Mouse (Mus musculus) heart, embryonic 12.5 days (tissue): ENCODE results near the gene Ppfia3. TPM values are rescaled to one million over a fixed set of nuclear protein-coding genes. Genes with fewer than 3 reads are reported as not detected.

Source experiments
- ATAC-seq: fragments of 200-750 bp; cut with Nextera tagmentation; 2 replicates; pipeline ENCODE4 v1.8.0; 2017; ENCODE audit warnings: moderate TSS enrichment, moderate library complexity; ENCODE audit not compliant: insufficient number of reproducible peaks, low FRiP score
- H3K27ac ChIP-seq: fragments of 300-500 bp; sonication (generic); 2 replicates; pipeline ENCODE4 v1.5.1; 2016; ENCODE audit warnings: mild to moderate bottlenecking, moderate library complexity; ENCODE audit not compliant: poor library complexity, severe bottlenecking
- H3K27me3 ChIP-seq: fragments of 300-500 bp; sonication (generic); replicated peaks from 2 replicates; pipeline ENCODE4 v1.6.1; 2016; ENCODE audit warnings: mild to moderate bottlenecking, moderate library complexity
- H3K36me3 ChIP-seq: fragments of 300-500 bp; sonication (generic); 2 replicates; pipeline ENCODE4 v1.6.1; 2016; ENCODE audit warnings: mild to moderate bottlenecking, moderate library complexity
- H3K4me1 ChIP-seq: fragments of 300-500 bp; sonication (generic); replicated peaks from 2 replicates; pipeline ENCODE4 v1.6.1; 2016; ENCODE audit warnings: mild to moderate bottlenecking
- H3K4me2 ChIP-seq: fragments of 300-500 bp; sonication (generic); 2 replicates; pipeline ENCODE4 v1.6.1; 2016; ENCODE audit warnings: mild to moderate bottlenecking, moderate library complexity
- H3K4me3 ChIP-seq: fragments of 300-500 bp; sonication (generic); 2 replicates; pipeline ENCODE4 v1.5.1; 2016; ENCODE audit warnings: mild to moderate bottlenecking
- H3K9ac ChIP-seq: fragments of 300-500 bp; sonication (generic); 2 replicates; pipeline ENCODE4 v1.6.1; 2016; ENCODE audit warnings: mild to moderate bottlenecking, moderate library complexity
- H3K9me3 ChIP-seq: fragments of 300-500 bp; sonication (generic); replicated peaks from 2 replicates; pipeline ENCODE4 v1.6.1; 2016; ENCODE audit warnings: mild to moderate bottlenecking, moderate library complexity
- WGBS: fragments of 180-500 bp; shearing (Covaris S2); methylation state at CpG from one replicate; pipeline ENCODE4 v1.1.7; 2016; 5-methylcytosine and 5-hydroxymethylcytosine counted together
- polyA plus RNA-seq: library from polyadenylated mRNA; unstranded; fragments of >200 nt; fragmentation: Nextera tagmentation; extraction: Ambion mirVana; gene quantifications from 2 replicates; pipeline ENCODE4 v1.2.1, GENCODE M21; 2016

Ppfia3 gene
- polyA plus RNA-seq, 1 experiment from 2014 or later: 2.6 TPM

GRCm38 (mm10) chr7:45332685-45333425, 34.0 kb downstream of the Ppfia3 start:
- peak; percentile 62 for ATAC-seq
- Histone ChIP-seq H3K27ac (peak overlapping the region; percentile 95), H3K4me2 (peak overlapping the region; percentile 78), H3K9ac (peak overlapping the region; percentile 85), H3K9me3 (0 out of 2 replicates have a peak, but pooled peaks cover 3% of the 10 kb centered on the region), H3K4me3 (peak overlapping the region; percentile 77), H3K36me3 (peaks cover 6% of the 10 kb centered on the region; the same call in 1 of the 2 replicates), H3K27me3 (0 out of 2 replicates have a peak, but pooled peaks cover 1% of the 10 kb centered on the region), H3K4me1 (peaks cover 63% of the 10 kb centered on the region)
- 2% methylated on average over 22 of the region's 22 CpGs for WGBS

GRCm38 (mm10) chr7:45331502-45331901, 35.3 kb downstream of the Ppfia3 start:
- H3K4me1 ChIP-seq: peaks cover 49% of the 10 kb centered on the region
- no peak overlapping the region for H3K4me2 ChIP-seq
- no peak for ATAC-seq
- no peaks in the 10 kb centered on the region for H3K27me3 ChIP-seq
- no peak overlapping the region for H3K27ac ChIP-seq
- 0 out of 2 replicates have a peak, but pooled peaks cover 3% of the 10 kb centered on the region for H3K9me3 ChIP-seq
- no peak overlapping the region for H3K4me3 ChIP-seq
- peaks cover 14% of the 10 kb centered on the region for H3K36me3 ChIP-seq
- WGBS: 67% methylated on average over 6 of the region's 6 CpGs
- no peak overlapping the region for H3K9ac ChIP-seq

- H3K27ac ChIP-seq: peak overlapping the region; percentile 89
Observed at GRCm38 (mm10) chr7:45328841-45329475, 37.9 kb downstream of the Ppfia3 start.

GRCm38 (mm10) chr7:45325800-45326199, 41.0 kb downstream of the Ppfia3 start:
- no peak overlapping the region for H3K27ac ChIP-seq
- no peak for ATAC-seq

More at GRCm38 (mm10) chr7:45328841-45329475, 37.9 kb downstream of the Ppfia3 start:
- no peak overlapping the region for H3K9ac ChIP-seq
- peaks cover 7% of the 10 kb centered on the region for H3K9me3 ChIP-seq
- no peaks in the 10 kb centered on the region for H3K27me3 ChIP-seq
- 0 out of 2 replicates have a peak overlapping the region, but pooled peaks have one; percentile 14 for H3K4me2 ChIP-seq
- ATAC-seq: no peak
- H3K4me3 ChIP-seq: no peak overlapping the region
- H3K36me3 ChIP-seq: peaks cover 34% of the 10 kb centered on the region
- H3K4me1 ChIP-seq: peaks cover 31% of the 10 kb centered on the region
- WGBS: 53% methylated on average over 13 of the region's 13 CpGs

GRCm38 (mm10) chr7:45323069-45323468, 43.8 kb downstream of the Ppfia3 start:
- 86% methylated on average over 5 of the region's 5 CpGs for WGBS

More at GRCm38 (mm10) chr7:45325800-45326199, 41.0 kb downstream of the Ppfia3 start:
- Histone ChIP-seq H3K4me2 (no peak overlapping the region), H3K36me3 (peaks cover 61% of the 10 kb centered on the region), H3K4me1 (peaks cover 6% of the 10 kb centered on the region; the same call in 1 of the 2 replicates), H3K9me3 (peaks cover 4% of the 10 kb centered on the region), H3K9ac (no peak overlapping the region), H3K27me3 (no peaks in the 10 kb centered on the region), H3K4me3 (no peak overlapping the region)

GRCm38 (mm10) chr7:45322245-45322644, 44.6 kb downstream of the Ppfia3 start:
- 87% methylated on average over 4 of the region's 4 CpGs for WGBS
- ATAC-seq: no peak
- Histone ChIP-seq H3K36me3 (peaks cover 86% of the 10 kb centered on the region), H3K27me3 (no peaks in the 10 kb centered on the region), H3K9me3 (peaks cover 4% of the 10 kb centered on the region), H3K4me3 (no peak overlapping the region), H3K4me2 (no peak overlapping the region), H3K9ac (no peak overlapping the region), H3K4me1 (no peaks in the 10 kb centered on the region), H3K27ac (no peak overlapping the region)

More at GRCm38 (mm10) chr7:45323069-45323468, 43.8 kb downstream of the Ppfia3 start:
- H3K4me2 ChIP-seq: no peak overlapping the region
- no peak overlapping the region for H3K4me3 ChIP-seq
- H3K9me3 ChIP-seq: peaks cover 4% of the 10 kb centered on the region
- no peak overlapping the region for H3K27ac ChIP-seq
- no peaks in the 10 kb centered on the region for H3K27me3 ChIP-seq
- ATAC-seq: no peak
- no peaks in the 10 kb centered on the region for H3K4me1 ChIP-seq
- peaks cover 78% of the 10 kb centered on the region for H3K36me3 ChIP-seq
- H3K9ac ChIP-seq: no peak overlapping the region

- peaks cover 55% of the 10 kb centered on the region for H3K36me3 ChIP-seq
- H3K9ac ChIP-seq: no peak overlapping the region
- H3K27ac ChIP-seq: no peak overlapping the region
- no peaks in the 10 kb centered on the region for H3K27me3 ChIP-seq
- ATAC-seq: no peak
- H3K4me1 ChIP-seq: peaks cover 24% of the 10 kb centered on the region
- no peaks in the 10 kb centered on the region for H3K9me3 ChIP-seq
- H3K4me3 ChIP-seq: no peak overlapping the region
- H3K4me2 ChIP-seq: no peak overlapping the region
- 85% methylated on average over 14 of the region's 14 CpGs for WGBS
Observed at GRCm38 (mm10) chr7:45316536-45316935, 50.3 kb downstream of the Ppfia3 start.

- no peak for ATAC-seq
- WGBS: 83% methylated on average over 10 of the region's 10 CpGs
- no peak overlapping the region for H3K27ac ChIP-seq
- H3K4me3 ChIP-seq: no peak overlapping the region
- H3K9me3 ChIP-seq: no peaks in the 10 kb centered on the region
- no peaks in the 10 kb centered on the region for H3K27me3 ChIP-seq
- peaks cover 51% of the 10 kb centered on the region for H3K36me3 ChIP-seq
- H3K9ac ChIP-seq: no peak overlapping the region
- H3K4me2 ChIP-seq: no peak overlapping the region
- H3K4me1 ChIP-seq: peaks cover 24% of the 10 kb centered on the region
Observed at GRCm38 (mm10) chr7:45315182-45315701, 51.6 kb downstream of the Ppfia3 start.

- H3K4me3 ChIP-seq: no peak overlapping the region
- H3K4me2 ChIP-seq: no peak overlapping the region
- peaks cover 42% of the 10 kb centered on the region for H3K36me3 ChIP-seq
- H3K9me3 ChIP-seq: no peaks in the 10 kb centered on the region
- ATAC-seq: no peak
- peaks cover 24% of the 10 kb centered on the region for H3K4me1 ChIP-seq
- no peak overlapping the region for H3K9ac ChIP-seq
- H3K27me3 ChIP-seq: no peaks in the 10 kb centered on the region
- WGBS: 44% methylated on average over 9 of the region's 9 CpGs
- peak overlapping the region; percentile 5 for H3K27ac ChIP-seq
Observed at GRCm38 (mm10) chr7:45313495-45313894, 53.3 kb downstream of the Ppfia3 start.

GRCm38 (mm10) chr7:45312686-45313453, 53.9 kb downstream of the Ppfia3 start:
- ATAC-seq: no peak
- H3K9me3 ChIP-seq: no peaks in the 10 kb centered on the region
- peaks cover 24% of the 10 kb centered on the region for H3K4me1 ChIP-seq
- no peak overlapping the region for H3K9ac ChIP-seq
- H3K4me3 ChIP-seq: no peak overlapping the region
- peak overlapping the region; percentile 16; the same call in 1 of the 2 replicates for H3K27ac ChIP-seq
- peaks cover 39% of the 10 kb centered on the region for H3K36me3 ChIP-seq
- no peak overlapping the region for H3K4me2 ChIP-seq
- H3K27me3 ChIP-seq: no peaks in the 10 kb centered on the region
- WGBS: 30% methylated on average over 10 of the region's 10 CpGs
